Mouse (Mus musculus) kidney, postnatal 14 days (tissue): Measurements from ENCODE around the gene Spns2.
A peak's percentile ranks its signal among the peaks of the same experiment; 100 is the strongest.
"Not testable (repeated sequence)": the region's sequence is repeated elsewhere in the genome, so short reads cannot be mapped to it uniquely, and the experiment has no call there.

Experiments
- DNase-seq: peaks from one replicate; pipeline ENCODE4 v3.0.0; 2022; ENCODE audit warnings: mixed read lengths

Spns2 gene

GRCm38 (mm10) chr11:72471381-72471780 lies 18.3 kb downstream of the Spns2 start:
- DNase-seq = no peak

GRCm38 (mm10) chr11:72470004-72470403 lies 19.7 kb downstream of the Spns2 start:
- no peak for DNase-seq

- peak; percentile 89 for DNase-seq
Measured at GRCm38 (mm10) chr11:72469217-72469616, 20.5 kb downstream of the Spns2 start.

DNA sequence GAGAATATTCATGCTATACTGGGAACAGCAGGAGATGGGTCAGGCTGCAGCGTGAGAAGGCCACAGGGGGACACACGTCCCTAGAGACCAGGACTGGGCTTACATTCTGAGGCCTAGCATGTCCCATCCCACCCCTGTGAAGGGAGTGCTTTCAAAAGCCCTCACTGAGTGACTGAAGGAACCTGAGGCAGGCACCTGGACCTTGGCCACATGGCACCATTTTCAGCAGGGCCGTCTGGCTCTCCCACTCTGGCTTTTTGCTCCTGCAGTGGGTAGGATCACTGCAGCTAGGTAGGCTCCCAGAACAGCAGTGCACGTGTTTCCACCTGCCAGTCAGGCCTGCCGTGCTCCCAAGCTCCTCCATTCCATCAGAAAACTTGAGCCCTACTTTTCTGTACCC lies 21.2 kb downstream of the Spns2 start:
- DNase-seq = no peak

DNA sequence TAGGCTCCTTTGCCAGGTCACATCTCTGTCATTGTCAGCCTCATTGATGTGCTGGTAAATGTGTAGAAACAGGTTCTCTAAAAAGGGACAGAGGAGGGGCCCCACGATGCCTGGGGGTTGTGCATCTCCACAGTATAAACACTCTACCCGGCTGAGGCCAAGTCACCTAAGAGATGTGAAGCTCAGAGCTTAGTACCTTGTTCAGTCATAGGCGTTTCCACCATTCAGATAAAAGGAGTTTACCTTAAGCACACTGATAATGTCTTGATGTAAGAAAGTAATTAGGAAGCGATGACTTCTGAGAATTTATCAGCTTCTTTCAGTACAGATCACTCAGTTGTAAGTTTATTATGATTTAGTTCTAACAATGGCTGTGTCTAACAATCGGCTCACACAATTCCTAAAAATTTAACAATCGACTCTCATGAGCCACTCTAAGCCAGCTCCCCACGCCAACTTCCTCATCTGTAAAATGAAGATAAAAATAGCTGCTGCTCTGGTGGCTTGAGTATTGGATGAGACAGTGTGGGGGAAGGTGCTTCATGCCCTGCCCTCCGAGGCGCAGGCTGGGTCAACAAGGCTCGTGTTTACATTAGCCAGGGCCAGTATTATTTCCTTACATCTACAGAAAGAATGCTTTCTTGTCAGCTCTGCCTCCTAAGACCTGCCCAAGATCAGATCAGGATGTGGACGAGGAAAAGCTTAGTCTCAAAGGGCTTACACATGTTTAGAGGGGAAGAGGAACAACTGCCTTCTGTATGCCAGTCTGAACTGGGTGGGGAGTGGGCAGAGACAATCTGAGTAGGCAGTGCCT lies 22.8 kb downstream of the Spns2 start:
- DNase-seq = no peak

GRCm38 (mm10) chr11:72465978-72466693 lies 23.6 kb downstream of the Spns2 start:
- DNase-seq = no peak

- DNase-seq = no peak
Measured at GRCm38 (mm10) chr11:72464821-72465220, 24.9 kb downstream of the Spns2 start.

- peak; percentile 51 for DNase-seq
Measured at GRCm38 (mm10) chr11:72461500-72461981, 28.2 kb downstream of the Spns2 start.

DNA sequence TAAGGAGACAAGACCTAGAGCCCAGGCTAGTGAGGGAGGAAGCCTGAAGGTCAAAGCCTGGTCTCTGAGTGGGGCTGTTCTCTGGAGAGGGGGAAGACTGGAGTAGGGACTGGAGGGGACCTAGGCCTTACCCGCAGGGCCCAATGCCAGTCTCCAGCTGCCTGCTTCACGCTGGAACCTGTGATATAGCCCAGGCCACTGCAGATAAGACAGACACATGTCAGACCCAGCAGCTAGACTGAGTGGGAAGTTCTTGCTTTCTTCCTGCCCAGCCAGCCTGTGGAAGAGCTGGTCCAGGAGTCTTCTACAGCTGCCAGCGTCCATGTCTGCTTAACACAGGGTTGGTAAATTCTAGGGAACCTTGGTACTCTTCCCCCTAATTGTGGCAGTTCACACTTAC lies 31.2 kb downstream of the Spns2 start:
- no peak for DNase-seq

GRCm38 (mm10) chr11:72457995-72458496 lies 31.7 kb downstream of the Spns2 start:
- DNase-seq = peak; percentile 79

DNA sequence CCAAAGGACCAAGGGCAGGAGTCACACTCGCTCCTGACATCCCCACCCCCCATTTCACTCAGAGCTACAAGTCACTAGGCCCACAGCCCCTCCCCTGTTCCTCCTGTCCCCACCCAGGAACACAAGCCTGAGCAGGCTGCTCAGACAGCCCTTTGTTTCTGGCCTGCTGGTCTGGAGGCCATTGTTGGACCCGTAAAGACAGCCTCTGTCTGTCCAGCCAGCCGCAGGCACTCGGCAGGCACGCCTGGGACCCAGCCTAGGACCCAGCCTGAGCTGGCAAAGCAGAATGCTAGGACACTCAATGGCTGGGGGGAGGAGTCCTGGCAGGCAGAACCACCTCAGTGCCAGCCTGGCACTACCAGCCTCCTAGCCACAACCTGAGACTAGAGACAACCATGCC lies 34.0 kb downstream of the Spns2 start:
- no peak for DNase-seq

DNA sequence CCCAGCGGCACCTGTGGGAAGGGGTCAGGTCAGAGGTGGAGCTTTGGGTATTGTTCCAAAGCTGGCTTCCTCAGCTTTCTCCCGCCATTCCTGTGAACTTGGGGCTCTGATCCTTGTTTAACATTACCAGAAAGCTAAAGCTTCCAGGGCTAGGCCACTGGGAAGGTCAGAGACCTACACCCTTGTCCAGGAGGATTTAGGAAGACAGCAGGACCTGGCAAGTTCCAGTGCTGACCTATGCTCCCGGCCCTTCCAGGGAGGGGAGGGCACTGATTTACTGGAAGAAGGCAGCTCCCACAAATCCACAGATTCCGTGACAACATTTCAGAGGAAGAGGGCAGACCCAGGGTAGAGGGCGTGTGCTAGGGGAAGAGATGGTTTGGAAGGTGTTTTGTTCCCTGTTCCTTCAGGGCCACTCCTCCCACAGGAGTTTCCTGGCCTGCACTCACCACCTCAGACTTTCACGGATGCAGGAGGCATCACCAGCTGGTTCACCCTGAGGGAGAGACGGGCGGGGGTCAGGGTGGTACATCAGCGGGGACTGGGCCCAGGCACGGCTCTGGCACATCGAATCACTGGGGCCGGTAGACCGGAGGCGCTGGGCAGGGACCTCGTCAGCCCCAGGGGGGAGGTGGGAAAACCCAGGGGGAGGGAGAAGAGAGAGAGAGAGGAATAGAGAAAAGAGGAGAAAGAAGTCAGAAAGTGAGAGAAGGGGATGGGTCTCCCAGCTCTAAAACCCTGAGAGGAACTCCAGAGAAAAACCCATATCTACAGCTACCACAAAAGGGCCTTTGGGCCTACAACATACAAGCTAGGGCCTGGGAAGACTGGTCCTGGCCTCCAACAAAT lies 36.4 kb downstream of the Spns2 start:
- no peak for DNase-seq

GRCm38 (mm10) chr11:72452140-72452665 lies 37.5 kb downstream of the Spns2 start:
- no peak for DNase-seq

DNA sequence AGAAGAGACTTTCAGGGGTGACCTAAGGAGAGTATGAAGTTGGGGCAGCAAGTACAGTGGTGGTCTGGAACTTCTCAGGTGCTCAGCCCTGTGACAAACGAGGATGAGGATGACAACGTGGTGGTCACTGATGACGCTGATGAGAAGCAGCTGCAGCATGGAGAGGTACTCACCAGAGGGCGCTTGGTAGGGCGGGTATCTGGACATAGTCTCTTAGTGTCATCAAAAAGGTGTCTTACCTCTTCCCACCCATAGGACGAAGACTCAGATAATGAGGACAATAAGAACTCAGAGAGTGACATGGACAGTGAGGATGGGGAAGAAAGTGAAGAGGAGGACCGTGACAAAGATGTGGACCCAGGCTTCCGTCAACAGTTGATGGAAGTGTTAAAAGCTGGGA lies 42.2 kb downstream of the Spns2 start:
- no peak for DNase-seq

DNA sequence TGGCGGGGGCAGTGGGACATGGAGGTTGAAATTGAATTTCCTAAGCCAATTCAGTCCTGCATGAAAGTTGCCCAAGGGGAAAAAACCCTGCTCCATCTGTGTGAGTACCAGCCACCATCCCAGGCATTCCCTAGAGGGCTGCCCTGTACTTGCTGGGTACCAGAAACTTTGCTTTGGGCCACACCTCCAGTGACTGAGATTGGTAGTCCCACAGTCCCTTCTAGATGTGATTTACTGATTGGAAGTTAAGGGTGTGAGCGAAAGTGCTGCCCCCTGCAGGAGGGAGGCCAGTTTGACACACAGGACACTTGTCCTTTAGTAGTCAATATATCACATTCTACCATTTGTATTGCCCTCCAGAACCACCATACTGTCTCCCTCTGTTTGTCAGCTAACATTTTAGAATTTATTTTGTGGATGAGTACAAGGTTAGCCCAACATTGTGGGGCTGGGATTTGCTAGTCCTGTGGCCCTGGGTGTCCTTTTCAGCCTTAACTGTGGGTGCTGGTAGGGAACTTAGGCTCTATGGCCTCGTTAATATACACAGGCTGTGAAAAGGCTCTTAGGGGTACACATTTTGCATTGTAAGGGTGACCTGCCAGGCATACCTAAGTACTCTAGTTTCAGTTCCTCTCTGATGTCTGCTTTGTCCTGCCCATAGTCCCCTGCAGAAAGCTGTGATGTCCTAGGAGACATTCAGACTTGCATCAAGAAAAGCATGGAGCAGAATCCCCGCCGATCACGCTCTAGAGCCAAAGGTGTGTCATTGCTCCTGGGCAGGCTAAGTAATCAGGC lies 43.2 kb downstream of the Spns2 start:
- DNase-seq = peak; percentile 45

DNA sequence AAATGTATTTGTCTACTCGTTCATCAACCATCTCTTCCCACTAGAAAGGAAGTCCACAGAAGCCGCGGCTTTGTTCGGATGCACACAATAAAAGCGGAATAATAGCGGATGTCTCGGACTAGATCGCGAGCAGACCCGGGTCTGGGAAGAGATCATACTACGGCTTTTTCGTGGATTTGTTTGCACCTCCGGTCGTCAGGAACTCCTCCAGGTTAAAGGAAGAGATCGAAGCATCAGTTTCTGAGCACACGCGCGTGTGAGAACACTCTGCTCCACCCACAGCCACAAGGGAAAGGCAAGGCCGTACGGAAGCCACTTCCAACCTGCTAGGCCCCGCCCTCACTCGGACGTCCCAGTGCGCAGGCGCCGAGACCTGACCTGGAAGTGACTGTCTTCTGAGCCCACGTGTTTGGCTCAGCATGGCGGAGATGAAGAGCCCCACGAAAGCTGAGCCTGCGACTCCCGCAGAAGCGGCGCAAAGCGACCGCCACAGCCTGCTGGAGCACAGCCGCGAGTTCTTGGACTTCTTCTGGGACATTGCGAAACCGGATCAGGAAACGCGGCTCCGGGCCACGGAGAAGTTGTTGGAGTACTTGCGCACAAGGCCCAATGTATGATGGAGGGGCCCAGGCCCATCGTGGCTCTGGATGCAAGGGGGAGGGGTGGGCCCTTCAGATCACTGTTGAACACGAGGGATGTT lies 48.6 kb downstream of the Spns2 start, which contains the start of gene Mybbp1a:
TSS of gene Mybbp1a (plus strand) at position 391 of the 700 bp plus-strand sequence.
- peak; percentile 98 for DNase-seq

- not testable (repeated sequence) for DNase-seq
Measured at GRCm38 (mm10) chr11:72440597-72440964, 49.1 kb downstream of the Spns2 start.

GRCm38 (mm10) chr11:72438411-72438810 lies 51.3 kb downstream of the Spns2 start:
- no peak for DNase-seq

DNA sequence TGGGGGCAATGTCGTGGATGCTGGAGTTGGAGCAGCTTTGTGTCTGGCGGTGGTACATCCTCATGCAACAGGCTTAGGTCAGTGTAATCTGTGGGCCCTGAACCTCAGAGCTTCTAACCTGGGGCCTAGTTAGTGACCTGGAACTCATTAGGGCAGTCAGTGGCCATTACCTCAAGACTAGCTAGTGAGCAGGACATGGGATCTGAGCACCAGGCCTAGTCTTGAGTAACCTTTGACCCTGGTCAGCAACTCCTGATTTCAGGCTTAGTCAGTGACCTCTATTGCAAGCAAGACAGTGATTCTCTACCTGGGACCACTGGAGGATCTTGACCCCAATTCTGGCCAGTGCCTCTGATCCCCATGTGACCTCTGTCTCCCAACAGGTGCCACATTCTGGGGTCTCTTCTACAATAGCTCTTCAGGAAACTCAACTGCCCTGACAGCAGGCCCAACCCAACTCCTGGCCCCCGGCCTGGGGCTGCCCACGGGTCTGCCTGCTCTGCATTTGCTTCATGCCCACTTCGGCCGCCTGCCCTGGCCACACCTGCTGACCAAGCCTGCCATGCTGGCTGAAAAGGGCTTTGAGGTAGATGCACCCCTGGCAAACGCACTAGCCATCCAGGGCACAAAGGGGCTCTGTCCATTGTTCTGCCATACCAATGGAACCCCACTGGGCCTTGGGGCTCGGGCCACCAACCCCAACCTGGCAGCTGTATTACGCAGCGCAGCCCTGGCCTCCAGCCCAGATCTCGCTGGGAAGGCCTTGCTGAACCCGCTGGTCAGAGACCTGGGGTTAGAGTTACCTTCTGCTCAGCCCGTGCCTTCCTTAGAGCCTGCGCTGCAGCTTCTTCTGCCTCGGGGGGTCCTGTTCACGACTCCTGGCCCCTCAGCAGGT lies 52.7 kb downstream of the Spns2 start:
- no peak for DNase-seq

- DNase-seq = no peak
Measured at GRCm38 (mm10) chr11:72436271-72436670, 53.4 kb downstream of the Spns2 start.
